Mouse (Mus musculus): ENCODE data around the gene Cdyl.

The Cdyl gene

GRCm38 (mm10) chr13:35659406-35659985 is at the start of gene Cdyl:
Cdyl (plus strand) TSS chr13:35659833.
- no peak for DNase-seq

GRCm38 (mm10) chr13:35610718-35611117 is 48.9 kb upstream of the Cdyl start:
- no peak for DNase-seq

GRCm38 (mm10) chr13:35612506-35612905 is 47.1 kb upstream of the Cdyl start:
- no peak for DNase-seq

- no peak for DNase-seq
These were observed 44.7 kb upstream of the Cdyl start for GRCm38 (mm10) chr13:35614832-35615479.

- no peak for DNase-seq
These were observed 43.0 kb upstream of the Cdyl start for GRCm38 (mm10) chr13:35616524-35617099.

GRCm38 (mm10) chr13:35619356-35619755 is 40.3 kb upstream of the Cdyl start:
- no peak for DNase-seq

- DNase-seq: no peak
These were observed 38.9 kb upstream of the Cdyl start for GRCm38 (mm10) chr13:35620756-35621155.

GRCm38 (mm10) chr13:35624831-35625230 is 34.8 kb upstream of the Cdyl start:
- DNase-seq: no peak

GRCm38 (mm10) chr13:35625556-35625955 is 34.1 kb upstream of the Cdyl start:
- no peak for DNase-seq

- DNase-seq: no peak
These were observed 32.3 kb upstream of the Cdyl start for GRCm38 (mm10) chr13:35627319-35627718.

- no peak for DNase-seq
These were observed 12.4 kb upstream of the Cdyl start for GRCm38 (mm10) chr13:35647132-35647823.

- DNase-seq: no peak
These were observed 9.3 kb upstream of the Cdyl start for GRCm38 (mm10) chr13:35650284-35650872.

- DNase-seq: no peak
These were observed 6.8 kb upstream of the Cdyl start for GRCm38 (mm10) chr13:35652851-35653250.

- no peak for DNase-seq
These were observed 2.8 kb upstream of the Cdyl start for GRCm38 (mm10) chr13:35656853-35657252.

GRCm38 (mm10) chr13:35665456-35665855 is 5.8 kb downstream of the Cdyl start:
- DNase-seq: no peak

GRCm38 (mm10) chr13:35669910-35670469 is 10.4 kb downstream of the Cdyl start:
- no peak for DNase-seq

- DNase-seq: no peak
These were observed 11.2 kb downstream of the Cdyl start for GRCm38 (mm10) chr13:35670875-35671274.

- no peak for DNase-seq
These were observed 17.3 kb downstream of the Cdyl start for GRCm38 (mm10) chr13:35676921-35677320.

GRCm38 (mm10) chr13:35677433-35678051 is 17.9 kb downstream of the Cdyl start:
- no peak for DNase-seq

- DNase-seq: no peak
These were observed 19.1 kb downstream of the Cdyl start for GRCm38 (mm10) chr13:35678691-35679090.

- DNase-seq: no peak
These were observed 21.7 kb downstream of the Cdyl start for GRCm38 (mm10) chr13:35681361-35681760.

- no peak for DNase-seq
These were observed 26.6 kb downstream of the Cdyl start for GRCm38 (mm10) chr13:35686273-35686672.

GRCm38 (mm10) chr13:35689560-35689959 is 29.9 kb downstream of the Cdyl start:
- no peak for DNase-seq

All from kidney, adult 9 months (tissue).